Comparison of ENCODE assay signal across 7 mouse cellular contexts in genomic region chr9:22468899-22469259, GRCm38 (mm10). TPM values are rescaled to one million over a fixed set of nuclear protein-coding genes. Genes with fewer than 3 reads are reported as not detected.
DNase-seq lines count a peak whose midpoint lies in the region; ATAC-seq and TF ChIP-seq lines count a peak whose summit lies in the region.

No protein-coding gene starts in this region.

- H3K4me1 ChIP-seq in hindbrain, embryonic 15.5 days (replicated peaks), result peaks cover 14% of the 10 kb centered on the region
- H3K4me1 ChIP-seq in hindbrain, embryonic 13.5 days (replicated peaks), result peaks cover 10% of the 10 kb centered on the region
- H3K4me1 ChIP-seq in midbrain, embryonic 12.5 days, result peaks cover 7% of the 10 kb centered on the region
- peaks cover 4% of the 10 kb centered on the region for H3K4me1 ChIP-seq in midbrain, embryonic 13.5 days (replicated peaks)
- no peaks in the 10 kb centered on the region for H3K4me1 ChIP-seq in ES-Bruce4 (ENCODE audit: control insufficient read depth, insufficient read depth, low read length)
- H3K4me1 ChIP-seq in liver, postnatal 0 days (ENCODE audit: insufficient read depth), result peaks cover 6% of the 10 kb centered on the region; the same call in 1 of the 2 replicates

- TF ChIP-seq EP300 in ES-Bruce4 (IDR thresholded peaks at IDR 0.05; ENCODE audit: insufficient read depth, low read depth, low read length), result no peak
- TF ChIP-seq EP300 in liver, postnatal 0 days (IDR thresholded peaks at IDR 0.05; ENCODE audit: low read depth), result no peak

- H3K27me3 ChIP-seq in hindbrain, embryonic 15.5 days, result no peaks in the 10 kb centered on the region
- H3K27me3 ChIP-seq in hindbrain, embryonic 13.5 days, result no peaks in the 10 kb centered on the region
- no peaks in the 10 kb centered on the region for H3K27me3 ChIP-seq in midbrain, embryonic 12.5 days
- no peaks in the 10 kb centered on the region for H3K27me3 ChIP-seq in midbrain, embryonic 13.5 days
- H3K27me3 ChIP-seq in ES-Bruce4 (ENCODE audit: control insufficient read depth, insufficient read depth, low read length, poor library complexity, severe bottlenecking), result no peaks in the 10 kb centered on the region
- H3K27me3 ChIP-seq in liver, postnatal 0 days (ENCODE audit: insufficient read depth, low read length), result no peaks in the 10 kb centered on the region

- TF ChIP-seq CTCF in ES-Bruce4 (IDR thresholded peaks at IDR 0.05; ENCODE audit: low read depth, low read length), result no peak
- TF ChIP-seq CTCF in liver, postnatal 0 days (IDR thresholded peaks at IDR 0.05; ENCODE audit: low read depth), result no peak

- no peak overlapping the region; the same call in 1 of the 2 replicates for H3K4me2 ChIP-seq in hindbrain, embryonic 15.5 days
- H3K4me2 ChIP-seq in hindbrain, embryonic 13.5 days, result no peak overlapping the region
- H3K4me2 ChIP-seq in midbrain, embryonic 12.5 days (replicated peaks), result peak overlapping the region; percentile 74
- no peak overlapping the region for H3K4me2 ChIP-seq in midbrain, embryonic 13.5 days (replicated peaks)
- H3K4me2 ChIP-seq in liver, postnatal 0 days (ENCODE audit: low read depth, low read length), result peak overlapping the region; percentile 97; the same call in 1 of the 2 replicates

- no peak for DNase-seq in liver, postnatal 0 days
- DNase-seq in embryo, embryonic 9.5 days (ENCODE audit: extremely low spot score), result no peak

- H3K9ac ChIP-seq in hindbrain, embryonic 15.5 days, result no peak overlapping the region
- H3K9ac ChIP-seq in hindbrain, embryonic 13.5 days, result no peak overlapping the region
- no peak overlapping the region for H3K9ac ChIP-seq in midbrain, embryonic 12.5 days (replicated peaks)
- H3K9ac ChIP-seq in midbrain, embryonic 13.5 days (replicated peaks), result no peak overlapping the region
- H3K9ac ChIP-seq in ES-Bruce4 (ENCODE audit: low read depth, poor library complexity, severe bottlenecking), result peak overlapping the region; percentile 76; the same call in 1 of the 2 replicates
- H3K9ac ChIP-seq in liver, postnatal 0 days (replicated peaks), result no peak overlapping the region

- H3K4me3 ChIP-seq in hindbrain, embryonic 15.5 days, result no peak overlapping the region; the same call in 1 of the 2 replicates
- no peak overlapping the region for H3K4me3 ChIP-seq in hindbrain, embryonic 13.5 days
- no peak overlapping the region for H3K4me3 ChIP-seq in midbrain, embryonic 12.5 days
- no peak overlapping the region for H3K4me3 ChIP-seq in midbrain, embryonic 13.5 days (replicated peaks)
- H3K4me3 ChIP-seq in ES-Bruce4 (ENCODE audit: low read depth, low read length), result no peak overlapping the region
- H3K4me3 ChIP-seq in liver, postnatal 0 days (ENCODE audit: low read depth, low read length), result no peak overlapping the region

- TF ChIP-seq POLR2A in ES-Bruce4 (IDR thresholded peaks at IDR 0.05; ENCODE audit: insufficient read depth, low read length), result no peak

- peak overlapping the region; percentile 91; the same call in 1 of the 2 replicates for H3K27ac ChIP-seq in hindbrain, embryonic 15.5 days (replicated peaks)
- H3K27ac ChIP-seq in hindbrain, embryonic 13.5 days, result no peak overlapping the region
- no peak overlapping the region for H3K27ac ChIP-seq in midbrain, embryonic 12.5 days (replicated peaks)
- no peak overlapping the region for H3K27ac ChIP-seq in midbrain, embryonic 13.5 days
- H3K27ac ChIP-seq in ES-Bruce4 (ENCODE audit: insufficient read depth, low read length), result no peak overlapping the region
- H3K27ac ChIP-seq in liver, postnatal 0 days (ENCODE audit: low read depth), result no peak overlapping the region

- no peaks in the 10 kb centered on the region for H3K9me3 ChIP-seq in hindbrain, embryonic 15.5 days
- H3K9me3 ChIP-seq in hindbrain, embryonic 13.5 days, result no peaks in the 10 kb centered on the region
- no peaks in the 10 kb centered on the region for H3K9me3 ChIP-seq in midbrain, embryonic 12.5 days
- H3K9me3 ChIP-seq in midbrain, embryonic 13.5 days, result no peaks in the 10 kb centered on the region
- H3K9me3 ChIP-seq in ES-Bruce4 (replicated peaks; ENCODE audit: control insufficient read depth, insufficient read depth, low read length, poor library complexity, severe bottlenecking), result no peaks in the 10 kb centered on the region
- H3K9me3 ChIP-seq in liver, postnatal 0 days (ENCODE audit: low read length), result no peaks in the 10 kb centered on the region

- 75% methylated on average over 8 of the region's 8 CpGs for WGBS in hindbrain, embryonic 15.5 days
- WGBS in hindbrain, embryonic 13.5 days, result 81% methylated on average over 8 of the region's 8 CpGs
- 72% methylated on average over 8 of the region's 8 CpGs for WGBS in midbrain, embryonic 12.5 days
- 77% methylated on average over 8 of the region's 8 CpGs for WGBS in midbrain, embryonic 13.5 days
- 63% methylated on average over 8 of the region's 8 CpGs for WGBS in liver, postnatal 0 days (ENCODE audit: insufficient replicate concordance)

- H3K36me3 ChIP-seq in hindbrain, embryonic 15.5 days, result peaks cover 8% of the 10 kb centered on the region
- peaks cover 11% of the 10 kb centered on the region; the same call in 1 of the 2 replicates for H3K36me3 ChIP-seq in hindbrain, embryonic 13.5 days
- 0 out of 2 replicates have a peak, but pooled peaks cover 4% of the 10 kb centered on the region for H3K36me3 ChIP-seq in midbrain, embryonic 12.5 days
- H3K36me3 ChIP-seq in midbrain, embryonic 13.5 days, result peaks cover 5% of the 10 kb centered on the region
- peaks cover 3% of the 10 kb centered on the region; the same call in 1 of the 2 replicates for H3K36me3 ChIP-seq in ES-Bruce4 (ENCODE audit: control insufficient read depth, insufficient read depth, low read length, poor library complexity, severe bottlenecking)
- peaks cover 5% of the 10 kb centered on the region for H3K36me3 ChIP-seq in liver, postnatal 0 days (replicated peaks; ENCODE audit: insufficient read depth, low read length)

- ATAC-seq in hindbrain, embryonic 15.5 days (ENCODE audit: low FRiP score, low read depth), result no peak
- no peak for ATAC-seq in hindbrain, embryonic 13.5 days (ENCODE audit: low FRiP score)
- ATAC-seq in midbrain, embryonic 12.5 days (ENCODE audit: low FRiP score, low read depth), result no peak
- no peak for ATAC-seq in midbrain, embryonic 13.5 days
- ATAC-seq in liver, postnatal 0 days, result no peak

RNA-seq across cellular contexts. Expression of gene Rp9, which starts 0.7 kb away (rescaled TPM):
- 67.5 and 71.1 TPM in 2 replicates for polyA plus RNA-seq in hindbrain, embryonic 15.5 days (2015; fragmentation: Nextera tagmentation; extraction: Ambion mirVana)
- 58.1 and 59.2 TPM in 2 replicates for polyA plus RNA-seq in hindbrain, embryonic 13.5 days (2015; fragmentation: Nextera tagmentation; extraction: Ambion mirVana)
- polyA plus RNA-seq in midbrain, embryonic 12.5 days (2016; fragmentation: Nextera tagmentation; extraction: Ambion mirVana), result 53.3 and 59.3 TPM in 2 replicates
- 61.6 and 64.8 TPM in 2 replicates for polyA plus RNA-seq in midbrain, embryonic 13.5 days (2015; fragmentation: Nextera tagmentation; extraction: Ambion mirVana)
- polyA plus RNA-seq in ES-Bruce4 (2011; ENCODE audit: insufficient read depth, insufficient read length, low read depth, missing spikeins), result 41.5 and 42.8 TPM in 2 replicates
- 42.2 and 47.9 TPM in 2 replicates for polyA plus RNA-seq in liver, postnatal 0 days (2015; fragmentation: Nextera tagmentation; extraction: Ambion mirVana)

RNA-seq across cellular contexts. Expression of gene Bbs9, which starts 6.6 kb away (rescaled TPM):
- polyA plus RNA-seq in hindbrain, embryonic 15.5 days (2015; fragmentation: Nextera tagmentation; extraction: Ambion mirVana), result 19.6 and 22.7 TPM in 2 replicates
- 16.9 and 17.1 TPM in 2 replicates for polyA plus RNA-seq in hindbrain, embryonic 13.5 days (2015; fragmentation: Nextera tagmentation; extraction: Ambion mirVana)
- 18.4 and 19.1 TPM in 2 replicates for polyA plus RNA-seq in midbrain, embryonic 12.5 days (2016; fragmentation: Nextera tagmentation; extraction: Ambion mirVana)
- polyA plus RNA-seq in midbrain, embryonic 13.5 days (2015; fragmentation: Nextera tagmentation; extraction: Ambion mirVana), result 22.5 and 23.8 TPM in 2 replicates
- 17.9 and 20.3 TPM in 2 replicates for polyA plus RNA-seq in ES-Bruce4 (2011; ENCODE audit: insufficient read depth, insufficient read length, low read depth, missing spikeins)
- polyA plus RNA-seq in liver, postnatal 0 days (2015; fragmentation: Nextera tagmentation; extraction: Ambion mirVana), result 1.6 and 1.8 TPM in 2 replicates

RNA-seq across cellular contexts. Expression of gene Gm17545, which starts 14.8 kb away (rescaled TPM):
- polyA plus RNA-seq in hindbrain, embryonic 15.5 days (2015; fragmentation: Nextera tagmentation; extraction: Ambion mirVana), result not detected in 2 replicates
- not detected in 2 replicates for polyA plus RNA-seq in hindbrain, embryonic 13.5 days (2015; fragmentation: Nextera tagmentation; extraction: Ambion mirVana)
- not detected in 2 replicates for polyA plus RNA-seq in midbrain, embryonic 12.5 days (2016; fragmentation: Nextera tagmentation; extraction: Ambion mirVana)
- not detected in 2 replicates for polyA plus RNA-seq in midbrain, embryonic 13.5 days (2015; fragmentation: Nextera tagmentation; extraction: Ambion mirVana)
- polyA plus RNA-seq in ES-Bruce4 (2011; ENCODE audit: insufficient read depth, insufficient read length, low read depth, missing spikeins), result not detected in 2 replicates
- not detected in 2 replicates for polyA plus RNA-seq in liver, postnatal 0 days (2015; fragmentation: Nextera tagmentation; extraction: Ambion mirVana)

RNA-seq across cellular contexts. Expression of gene 9530077C05Rik, which starts 57.6 kb away (rescaled TPM):
- 14.7 and 16.5 TPM in 2 replicates for polyA plus RNA-seq in hindbrain, embryonic 15.5 days (2015; fragmentation: Nextera tagmentation; extraction: Ambion mirVana)
- 8.8 and 9.1 TPM in 2 replicates for polyA plus RNA-seq in hindbrain, embryonic 13.5 days (2015; fragmentation: Nextera tagmentation; extraction: Ambion mirVana)
- 9.8 and 11.8 TPM in 2 replicates for polyA plus RNA-seq in midbrain, embryonic 12.5 days (2016; fragmentation: Nextera tagmentation; extraction: Ambion mirVana)
- 9.2 and 9.9 TPM in 2 replicates for polyA plus RNA-seq in midbrain, embryonic 13.5 days (2015; fragmentation: Nextera tagmentation; extraction: Ambion mirVana)
- polyA plus RNA-seq in ES-Bruce4 (2011; ENCODE audit: insufficient read depth, insufficient read length, low read depth, missing spikeins), result 2.7 and 3.8 TPM in 2 replicates
- 1.2 and 1.6 TPM in 2 replicates for polyA plus RNA-seq in liver, postnatal 0 days (2015; fragmentation: Nextera tagmentation; extraction: Ambion mirVana)

Comparison
In these comparisons a context has a peak if more than half of its experiments do, and no peak if none do; other contexts are left out.
1. H3K4me2 ChIP-seq: peak in midbrain, embryonic 12.5 days (single experiment) and liver, postnatal 0 days (single experiment); none in hindbrain, embryonic 15.5 days (single experiment), hindbrain, embryonic 13.5 days (single experiment) and midbrain, embryonic 13.5 days (single experiment).